Mouse (Mus musculus): ENCODE measurements at regions not wholly inside any gene's neighbourhood (a gene's known extent, or its start where the extent isn't known, plus 50 kb on each side); places are given as distances from the start of the nearest gene placed in this dataset.

DNA sequence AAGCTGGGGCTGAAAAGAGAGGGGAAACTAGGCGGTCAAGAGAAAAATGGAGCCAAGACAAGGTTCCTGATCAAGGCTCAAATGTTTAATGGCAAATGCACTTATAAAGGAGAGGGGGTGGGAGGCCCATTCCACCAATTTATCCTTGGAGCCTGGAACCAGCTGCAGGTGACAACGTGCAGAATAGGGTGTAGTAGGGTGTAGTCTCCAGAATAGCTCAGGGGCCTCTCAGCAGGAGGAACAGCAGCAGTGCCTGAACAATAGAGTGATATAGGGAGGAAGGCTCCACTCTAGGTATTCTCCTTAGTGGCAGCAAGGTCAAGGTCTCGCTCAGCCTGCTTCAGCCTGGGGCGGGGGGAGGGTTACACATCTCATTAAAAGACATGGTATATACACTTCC is 451.7 kb downstream of the Ube2dnl2 start:
- TF ChIP-seq CTCF (IDR thresholded peaks at IDR 0.05; ENCODE audit: low read depth): no peak
- H3K4me1 ChIP-seq (replicated peaks; ENCODE audit: control insufficient read depth, insufficient read depth, low read length): no peaks in the 10 kb centered on the region
- no peaks in the 10 kb centered on the region for H3K9me3 ChIP-seq (ENCODE audit: control insufficient read depth)
- no peak overlapping the region for H3K4me3 ChIP-seq (ENCODE audit: low read depth, low read length)
- no peak overlapping the region for H3K4me2 ChIP-seq (replicated peaks; ENCODE audit: low read depth)
- no peak overlapping the region for H3K27ac ChIP-seq (ENCODE audit: low read depth, low read length)
- H3K27me3 ChIP-seq (replicated peaks; ENCODE audit: control insufficient read depth, insufficient read depth, low read length): no peaks in the 10 kb centered on the region
- H3K36me3 ChIP-seq (ENCODE audit: control insufficient read depth, insufficient read depth): no peaks in the 10 kb centered on the region
- no peak overlapping the region for H3K9ac ChIP-seq (ENCODE audit: low read depth, low read length)
- 76% methylated on average over 4 of the region's 4 CpGs for WGBS
- no peak for ATAC-seq

DNA sequence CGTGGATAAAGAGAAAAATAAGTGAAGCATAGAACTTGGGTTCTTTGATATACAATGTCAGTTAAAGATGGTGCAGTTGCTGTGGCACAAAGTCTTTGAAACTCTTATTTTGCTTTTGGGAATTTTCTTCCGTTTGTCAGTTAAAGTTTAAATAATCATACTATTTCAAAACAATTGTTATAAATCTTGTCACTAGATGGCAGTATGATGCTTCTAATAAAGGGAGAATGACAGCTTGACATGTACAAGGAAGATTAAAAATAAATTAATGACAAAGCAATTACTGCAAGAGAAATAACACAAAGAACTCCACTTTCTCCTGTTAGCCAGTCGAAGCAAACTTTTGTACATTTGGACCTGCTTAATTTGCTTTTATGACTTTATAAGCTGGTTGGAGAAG is 489.0 kb downstream of the Ube2dnl2 start:
- no peaks in the 10 kb centered on the region for H3K4me1 ChIP-seq (replicated peaks; ENCODE audit: control insufficient read depth, insufficient read depth, low read length)
- H3K27ac ChIP-seq (ENCODE audit: low read depth, low read length): no peak overlapping the region
- H3K9me3 ChIP-seq (ENCODE audit: control insufficient read depth): no peaks in the 10 kb centered on the region
- no peak overlapping the region for H3K4me3 ChIP-seq (ENCODE audit: low read depth, low read length)
- WGBS: 33% methylated on average over 3 of the region's 3 CpGs
- no peak for ATAC-seq
- H3K36me3 ChIP-seq (ENCODE audit: control insufficient read depth, insufficient read depth): no peaks in the 10 kb centered on the region
- peak; percentile 50 for TF ChIP-seq CTCF (IDR thresholded peaks at IDR 0.05; ENCODE audit: low read depth)
- no peaks in the 10 kb centered on the region for H3K27me3 ChIP-seq (replicated peaks; ENCODE audit: control insufficient read depth, insufficient read depth, low read length)
- no peak overlapping the region for H3K4me2 ChIP-seq (replicated peaks; ENCODE audit: low read depth)
- no peak overlapping the region for H3K9ac ChIP-seq (ENCODE audit: low read depth, low read length)

All from intestine, postnatal 0 days (tissue).